Mouse (Mus musculus): ENCODE data around the gene Klkb1. TPM values are rescaled to one million over a fixed set of nuclear protein-coding genes. Genes with fewer than 3 reads are reported as not detected.

Klkb1 gene
- total RNA-seq (2023; ENCODE audit: inconsistent age): 0.13 TPM in 1 of 4 replicates, not detected in the others

GRCm38 (mm10) chr8:45294687-45295086 is at the start of gene Klkb1:
Gene Klkb1, minus strand, starts transcription at chr8:45294859.

GRCm38 (mm10) chr8:45332685-45333409 is 38.2 kb upstream of the Klkb1 start, which contains the start of gene Cyp4v3:
Gene Cyp4v3, minus strand, starts transcription at chr8:45333216.

GRCm38 (mm10) chr8:45308366-45308765 is 13.7 kb upstream of the Klkb1 start, which contains the start of gene Gm45753:
Gene Gm45753, minus strand, starts transcription at chr8:45308466.

GRCm38 (mm10) chr8:45261920-45262319 is 32.7 kb downstream of the Klkb1 start, which contains the start of gene F11:
Gene F11, minus strand, starts transcription at chr8:45262031.

Other genes with a start within 250 kb of the Klkb1 start
- gene Mtnr1a, start 225.7 kb downstream of the Klkb1 start, total RNA-seq (2023; ENCODE audit: inconsistent age): not detected in 4 replicates
- gene F11, start 32.8 kb downstream of the Klkb1 start, total RNA-seq (2023; ENCODE audit: inconsistent age): not detected in 4 replicates
- not detected in 4 replicates for gene Gm45753, start 13.6 kb upstream of the Klkb1 start, total RNA-seq (2023; ENCODE audit: inconsistent age)
- gene Cyp4v3, start 38.4 kb upstream of the Klkb1 start, total RNA-seq (2023; ENCODE audit: inconsistent age): 8.0 to 8.6 TPM (median 8.1 TPM) in 4 replicates
- gene Fam149a, start 87.4 kb upstream of the Klkb1 start, total RNA-seq (2023; ENCODE audit: inconsistent age): 0.63 to 1.4 TPM (median 0.98 TPM) in 4 replicates
- gene Tlr3, start 116.2 kb upstream of the Klkb1 start, total RNA-seq (2023; ENCODE audit: inconsistent age): 18.1 to 23.4 TPM (median 20.0 TPM) in 4 replicates
- gene Sorbs2, start 212.9 kb upstream of the Klkb1 start, total RNA-seq (2023; ENCODE audit: inconsistent age): 9.9 to 11.6 TPM (median 10.9 TPM) in 4 replicates

Measured in B cell, adult (primary cell).